8 mouse cellular contexts compared by ENCODE assay signal in the genomic region with DNA sequence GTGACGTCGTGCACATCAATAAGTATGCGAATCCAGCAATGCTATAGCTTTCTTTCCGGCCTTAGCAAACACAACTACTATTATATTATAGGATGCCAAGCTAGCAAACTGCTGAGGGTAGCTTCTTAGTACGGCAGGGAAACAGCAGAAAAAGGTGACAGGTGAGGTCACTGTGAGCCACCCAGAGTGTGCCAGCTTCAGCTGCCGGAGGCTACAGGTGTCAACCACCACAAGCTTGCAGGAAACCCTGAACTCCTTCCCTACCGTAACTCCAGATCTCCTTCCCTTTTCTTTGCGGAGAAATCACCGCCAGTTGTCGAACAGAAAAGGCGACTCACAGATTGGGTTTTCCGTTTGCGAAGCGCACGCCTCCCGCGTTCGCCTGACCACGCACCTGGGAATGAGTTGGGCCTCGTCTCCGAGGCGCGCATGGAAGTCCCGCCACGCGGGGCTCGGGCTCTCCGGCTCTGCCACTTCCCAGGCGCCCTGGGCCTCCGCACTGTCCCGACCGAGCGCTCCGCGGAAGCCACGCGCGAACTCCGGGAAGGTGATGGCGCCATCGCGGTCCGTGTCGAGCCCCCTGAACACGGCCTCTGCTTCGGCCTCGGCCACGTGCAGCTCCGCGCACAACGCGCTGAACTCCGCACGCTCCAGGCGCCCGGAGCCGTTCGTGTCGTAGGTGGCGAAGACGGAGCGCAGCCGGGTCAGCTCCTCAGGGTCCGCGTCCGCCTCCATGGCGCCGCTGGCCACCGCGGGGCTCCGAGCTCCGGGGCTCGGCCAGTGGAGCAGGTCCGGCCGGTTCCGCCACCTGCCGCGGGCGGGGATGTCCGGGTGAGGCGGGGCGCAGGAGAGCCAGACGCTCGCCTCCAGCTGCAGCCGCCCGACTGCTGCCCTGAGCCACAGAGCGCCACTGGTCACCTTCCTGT. TPM values are rescaled to one million over a fixed set of nuclear protein-coding genes. Genes with fewer than 3 reads are reported as not detected.
DNase-seq lines count a peak whose midpoint lies in the region; ATAC-seq lines count a peak whose summit lies in the region.

Gene Rasef (minus strand): TSS at position 735 of the 926 bp plus-strand sequence.

- H3K4me3 ChIP-seq in embryonic facial prominence, embryonic 12.5 days: peak within 1 kb of the TSS; percentile 47

- no peak within 1 kb of the TSS for H3K27ac ChIP-seq in embryonic facial prominence, embryonic 12.5 days

- 4% methylated on average over 82 of the region's 87 CpGs for WGBS in embryonic facial prominence, embryonic 12.5 days

- H3K9ac ChIP-seq in embryonic facial prominence, embryonic 12.5 days: peak within 1 kb of the TSS; percentile 61

- ATAC-seq in embryonic facial prominence, embryonic 12.5 days (ENCODE audit: insufficient number of reproducible peaks, insufficient read depth, low FRiP score, low TSS enrichment): peak; percentile 71
- ATAC-seq in megakaryocyte progenitor cell, adult 5-6 weeks (replicated peaks; ENCODE audit: poor library complexity): 0 out of 2 replicates have a peak, but pooled peaks have one; percentile 14

- no peaks in the 10 kb centered on the region for H3K36me3 ChIP-seq in embryonic facial prominence, embryonic 12.5 days

- DNase-seq in cerebellum, postnatal 14 days: peak; percentile 24 to 31
- no peak for DNase-seq in cerebellum, adult 9-11 months
- peak; percentile 17 to 26 for DNase-seq in heart, postnatal 36 days
- DNase-seq in left cerebral cortex, postnatal 25 days (ENCODE audit: low spot score in 2 of 2): peak; percentile 6 to 13
- DNase-seq in right cerebral cortex, postnatal 36 days (ENCODE audit: low spot score in 2 of 2): peak; percentile 0 to 1
- no peak for DNase-seq in adrenal gland, adult 8-10 months

- intact Hi-C loops in heart, postnatal 36 days (cut with DNase I): no loop called here
- intact Hi-C loops in left cerebral cortex, postnatal 25 days (cut with DNase I): no loop called here

- H3K27me3 ChIP-seq in embryonic facial prominence, embryonic 12.5 days: peaks cover 8% of the 10 kb centered on the region

- no peaks in the 10 kb centered on the region for H3K9me3 ChIP-seq in embryonic facial prominence, embryonic 12.5 days

- peak within 1 kb of the TSS; percentile 92 for H3K4me2 ChIP-seq in embryonic facial prominence, embryonic 12.5 days (replicated peaks)

- H3K4me1 ChIP-seq in embryonic facial prominence, embryonic 12.5 days: peaks cover 3% of the 10 kb centered on the region; the same call in 1 of the 2 replicates

RNA-seq across cellular contexts. Expression of gene Rasef, which starts in this region (rescaled TPM):
- 2.4 and 3.6 TPM in 2 replicates for polyA plus RNA-seq in embryonic facial prominence, embryonic 12.5 days (2016; fragmentation: Nextera tagmentation; extraction: Ambion mirVana)
- under 1 TPM; 0.36 to 0.70 TPM for total RNA-seq in heart, postnatal 36 days (2021)
- total RNA-seq in left cerebral cortex, postnatal 25 days (2021): under 1 TPM in 1 of 2 experiments, not detected in 1; 0.11 TPM
- total RNA-seq in megakaryocyte progenitor cell, adult 5-6 weeks (2015): not detected in 2 replicates
- not detected in 2 replicates for total RNA-seq in megakaryocyte progenitor cell, adult 5-6 weeks (2017)
- total RNA-seq in adrenal gland, adult 8-10 months (2022): under 1 TPM in 2 of 4 experiments, not detected in 2; 0.03 to 0.09 TPM

Comparison
In these comparisons a context has a peak if more than half of its experiments do, and no peak if none do; other contexts are left out.
1. DNase-seq: peak in cerebellum, postnatal 14 days (2 of 2) and right cerebral cortex, postnatal 36 days (2 of 2); none in cerebellum, adult 9-11 months (single experiment) and adrenal gland, adult 8-10 months (single experiment).
2. Peak in DNase-seq in heart, postnatal 36 days; RNA of the gene not detected or under 1 TPM.
3. Peak in DNase-seq in left cerebral cortex, postnatal 25 days; RNA of the gene not detected or under 1 TPM.
4. Peak in ATAC-seq in megakaryocyte progenitor cell, adult 5-6 weeks; RNA of the gene not detected or under 1 TPM.